23 mouse cellular contexts compared by ENCODE assay signal in the genomic region with DNA sequence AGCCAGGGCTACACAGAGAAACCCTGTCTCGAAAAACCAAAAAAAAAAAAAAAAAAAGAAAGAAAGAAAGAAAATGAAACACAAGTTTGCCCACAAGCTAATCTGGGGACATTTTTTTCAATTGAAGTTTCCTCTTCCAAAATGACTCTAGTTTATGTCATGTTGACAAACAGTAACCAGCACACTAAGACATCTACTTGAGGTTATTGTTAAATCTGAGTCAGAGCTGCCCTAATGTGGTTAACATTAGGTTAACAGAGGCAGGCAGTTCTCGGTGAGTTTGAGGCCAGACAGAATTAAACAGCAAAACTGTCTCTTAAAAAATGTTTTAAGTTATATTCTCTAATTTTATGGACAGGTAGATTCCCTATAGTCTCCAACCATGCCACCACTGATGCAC.
DNase-seq lines count a peak whose midpoint lies in the region; ATAC-seq and TF ChIP-seq lines count a peak whose summit lies in the region.
"Had no signal": no experiment of that assay in that cellular context is flagged by ENCODE, and none has a peak within 500 bp of the region (broad histone marks: within the 10 kb centered on the region; RNA-seq: fewer than 3 reads in every experiment).

No protein-coding gene starts in this region.

- no peak for TF ChIP-seq POLR2A in liver, adult 2 months (IDR thresholded peaks at IDR 0.05; ENCODE audit: extremely low read depth, insufficient read depth, low read length)
- TF ChIP-seq POLR2A in ES-Bruce4 (IDR thresholded peaks at IDR 0.05; ENCODE audit: insufficient read depth, low read length): no peak

- H3K79me2 ChIP-seq in liver, adult 2 months (ENCODE audit: control insufficient read depth, insufficient read depth, low read length): peaks cover 36% of the 10 kb centered on the region

- H3K27me3 ChIP-seq in liver, adult 2 months (ENCODE audit: control insufficient read depth, insufficient read depth, low read length): no peaks in the 10 kb centered on the region
- no peaks in the 10 kb centered on the region for H3K27me3 ChIP-seq in lung, embryonic 16.5 days (ENCODE audit: control insufficient read depth, insufficient read depth, low read depth, low read length)
- no peaks in the 10 kb centered on the region for H3K27me3 ChIP-seq in ES-Bruce4 (ENCODE audit: control insufficient read depth, insufficient read depth, low read length, poor library complexity, severe bottlenecking)
- H3K27me3 ChIP-seq in stomach, postnatal 0 days (ENCODE audit: control insufficient read depth, insufficient read depth, low read length): no peaks in the 10 kb centered on the region
- H3K27me3 ChIP-seq in hindbrain, embryonic 16.5 days (replicated peaks; ENCODE audit: control insufficient read depth, insufficient read depth, low read length): no peaks in the 10 kb centered on the region
- H3K27me3 ChIP-seq: embryonic facial prominence, embryonic 13.5 days; forebrain, embryonic 13.5 days; heart, embryonic 15.5 days; Patski had no signal

- peaks cover 2% of the 10 kb centered on the region; the same call in 1 of the 2 replicates for H3K36me3 ChIP-seq in liver, adult 2 months (ENCODE audit: control insufficient read depth, insufficient read depth, low read length)
- peaks cover 5% of the 10 kb centered on the region for H3K36me3 ChIP-seq in lung, embryonic 16.5 days (ENCODE audit: control insufficient read depth, insufficient read depth, low read length)
- no peaks in the 10 kb centered on the region for H3K36me3 ChIP-seq in ES-Bruce4 (ENCODE audit: control insufficient read depth, insufficient read depth, low read length, poor library complexity, severe bottlenecking)
- H3K36me3 ChIP-seq in stomach, postnatal 0 days (ENCODE audit: control insufficient read depth, insufficient read depth, low read length): no peaks in the 10 kb centered on the region
- 0 out of 2 replicates have a peak, but pooled peaks cover 2% of the 10 kb centered on the region for H3K36me3 ChIP-seq in hindbrain, embryonic 16.5 days (ENCODE audit: control insufficient read depth, insufficient read depth, low read length)
- H3K36me3 ChIP-seq: heart, embryonic 15.5 days had no signal

- no peak for DNase-seq in liver, adult 2 months (ENCODE audit: extremely low read depth, low read depth, low spot score)
- no peak for DNase-seq in liver
- DNase-seq in lung, postnatal 25 days (ENCODE audit: low spot score): no peak
- no peak for DNase-seq in stomach, postnatal 0 days (ENCODE audit: low spot score)
- DNase-seq in urinary bladder, postnatal 36 days (ENCODE audit: low spot score in 2 of 2): no peak
- DNase-seq: adrenal gland, postnatal 25 days; cerebellum, adult 18-20 months; cerebellum, adult 9-11 months; cerebellum, postnatal 36 days; forebrain, postnatal 0 days; gastrocnemius, postnatal 14 days; heart, adult 2 months; heart, postnatal 14 days had no signal

- H3K9ac ChIP-seq in liver, adult 2 months (ENCODE audit: low read depth, low read length): no peak overlapping the region
- peak overlapping the region; percentile 52 for H3K9ac ChIP-seq in lung, embryonic 16.5 days (ENCODE audit: low read length)
- no peak overlapping the region for H3K9ac ChIP-seq in ES-Bruce4 (ENCODE audit: low read depth, poor library complexity, severe bottlenecking)
- no peak overlapping the region for H3K9ac ChIP-seq in stomach, postnatal 0 days (ENCODE audit: low read length)
- no peak overlapping the region for H3K9ac ChIP-seq in hindbrain, embryonic 16.5 days (ENCODE audit: low read depth, low read length)
- H3K9ac ChIP-seq: embryonic facial prominence, embryonic 13.5 days; forebrain, embryonic 13.5 days; forebrain, postnatal 0 days; heart, embryonic 15.5 days; hindbrain, embryonic 14.5 days had no signal

- ATAC-seq in lung, embryonic 16.5 days (ENCODE audit: low read depth): no peak
- ATAC-seq in stomach, postnatal 0 days (ENCODE audit: low FRiP score, low TSS enrichment): no peak
- no peak for ATAC-seq in hindbrain, embryonic 16.5 days
- ATAC-seq: activated CD4-positive, CD25-positive, alpha-beta regulatory T cell, adult 4 months; forebrain, embryonic 13.5 days; forebrain, postnatal 0 days; Patski had no signal

- TF ChIP-seq EP300 in ES-Bruce4 (IDR thresholded peaks at IDR 0.05; ENCODE audit: insufficient read depth, low read depth, low read length): no peak
- TF ChIP-seq EP300 in stomach, postnatal 0 days (optimal IDR thresholded peaks at IDR 0.05): no peak

- no peaks in the 10 kb centered on the region for H3K9me3 ChIP-seq in lung, embryonic 16.5 days (ENCODE audit: control insufficient read depth, low read length)
- no peaks in the 10 kb centered on the region for H3K9me3 ChIP-seq in ES-Bruce4 (replicated peaks; ENCODE audit: control insufficient read depth, insufficient read depth, low read length, poor library complexity, severe bottlenecking)
- H3K9me3 ChIP-seq in stomach, postnatal 0 days (ENCODE audit: control insufficient read depth, low read length): no peaks in the 10 kb centered on the region
- no peaks in the 10 kb centered on the region for H3K9me3 ChIP-seq in hindbrain, embryonic 16.5 days (ENCODE audit: control insufficient read depth, low read length)
- H3K9me3 ChIP-seq: embryonic facial prominence, embryonic 13.5 days; forebrain, embryonic 13.5 days; heart, embryonic 15.5 days had no signal

- peaks cover 27% of the 10 kb centered on the region for H3K4me1 ChIP-seq in liver, adult 2 months (ENCODE audit: control insufficient read depth, insufficient read depth, low read length)
- H3K4me1 ChIP-seq in lung, embryonic 16.5 days (replicated peaks; ENCODE audit: control insufficient read depth, insufficient read depth, low read length): peaks cover 24% of the 10 kb centered on the region
- peaks cover 5% of the 10 kb centered on the region for H3K4me1 ChIP-seq in ES-Bruce4 (ENCODE audit: control insufficient read depth, insufficient read depth, low read length)
- H3K4me1 ChIP-seq in stomach, postnatal 0 days (replicated peaks; ENCODE audit: control insufficient read depth, insufficient read depth): peaks cover 8% of the 10 kb centered on the region; the same call in 1 of the 2 replicates
- H3K4me1 ChIP-seq in hindbrain, embryonic 16.5 days (ENCODE audit: control insufficient read depth, insufficient read depth, low read depth, low read length): peaks cover 5% of the 10 kb centered on the region; the same call in 1 of the 2 replicates

- TF ChIP-seq CTCF in liver, adult 2 months (IDR thresholded peaks at IDR 0.05; ENCODE audit: low read depth, low read length): no peak
- no peak for TF ChIP-seq CTCF in ES-Bruce4 (IDR thresholded peaks at IDR 0.05; ENCODE audit: low read depth, low read length)
- TF ChIP-seq CTCF in stomach, postnatal 0 days (IDR thresholded peaks at IDR 0.05; ENCODE audit: low read depth): no peak

- WGBS in liver, adult 2 months: 86% methylated on average over 2 of the region's 2 CpGs
- WGBS in lung, embryonic 16.5 days: 87% methylated on average over 1 of the region's 2 CpGs
- WGBS in stomach, postnatal 0 days: 75% methylated on average over 1 of the region's 2 CpGs
- 95% methylated on average over 1 of the region's 2 CpGs for WGBS in hindbrain, embryonic 16.5 days

- peak overlapping the region; percentile 42 for H3K4me2 ChIP-seq in lung, embryonic 16.5 days (ENCODE audit: low read depth, low read length)
- no peak overlapping the region for H3K4me2 ChIP-seq in stomach, postnatal 0 days (replicated peaks; ENCODE audit: low read depth)
- H3K4me2 ChIP-seq in hindbrain, embryonic 16.5 days (ENCODE audit: low read length): no peak overlapping the region
- H3K4me2 ChIP-seq: embryonic facial prominence, embryonic 13.5 days; forebrain, embryonic 13.5 days; heart, embryonic 11.5 days; heart, embryonic 15.5 days; hindbrain, embryonic 14.5 days had no signal

- no peak overlapping the region for H3K4me3 ChIP-seq in liver, adult 2 months (ENCODE audit: insufficient read depth, low read depth, low read length)
- peak overlapping the region; percentile 47 for H3K4me3 ChIP-seq in lung, embryonic 16.5 days (ENCODE audit: low read length)
- no peak overlapping the region for H3K4me3 ChIP-seq in ES-Bruce4 (ENCODE audit: low read depth, low read length)
- no peak overlapping the region for H3K4me3 ChIP-seq in stomach, postnatal 0 days (ENCODE audit: low read depth, low read length)
- no peak overlapping the region for H3K4me3 ChIP-seq in hindbrain, embryonic 16.5 days (ENCODE audit: low read length)
- H3K4me3 ChIP-seq: embryonic facial prominence, embryonic 13.5 days; forebrain, embryonic 13.5 days; heart, adult 2 months; heart, embryonic 15.5 days had no signal

- H3K27ac ChIP-seq in liver, adult 2 months (replicated peaks; ENCODE audit: insufficient read depth, low read depth, low read length): 0 out of 2 replicates have a peak overlapping the region, but pooled peaks have one; percentile 36
- 0 out of 2 replicates have a peak overlapping the region, but pooled peaks have one; percentile 17 for H3K27ac ChIP-seq in lung, embryonic 16.5 days (ENCODE audit: low read length)
- peak overlapping the region; percentile 72 for H3K27ac ChIP-seq in ES-Bruce4 (ENCODE audit: insufficient read depth, low read length)
- H3K27ac ChIP-seq in stomach, postnatal 0 days (replicated peaks): peak overlapping the region; percentile 24; the same call in 1 of the 2 replicates
- H3K27ac ChIP-seq in hindbrain, embryonic 16.5 days (ENCODE audit: low read depth, low read length): no peak overlapping the region
- H3K27ac ChIP-seq: embryonic facial prominence, embryonic 13.5 days; forebrain, embryonic 13.5 days; heart, adult 2 months; heart, embryonic 15.5 days; hindbrain, embryonic 14.5 days had no signal
